Mouse (Mus musculus): Measurements from ENCODE around the gene Arhgef38.

DNA sequence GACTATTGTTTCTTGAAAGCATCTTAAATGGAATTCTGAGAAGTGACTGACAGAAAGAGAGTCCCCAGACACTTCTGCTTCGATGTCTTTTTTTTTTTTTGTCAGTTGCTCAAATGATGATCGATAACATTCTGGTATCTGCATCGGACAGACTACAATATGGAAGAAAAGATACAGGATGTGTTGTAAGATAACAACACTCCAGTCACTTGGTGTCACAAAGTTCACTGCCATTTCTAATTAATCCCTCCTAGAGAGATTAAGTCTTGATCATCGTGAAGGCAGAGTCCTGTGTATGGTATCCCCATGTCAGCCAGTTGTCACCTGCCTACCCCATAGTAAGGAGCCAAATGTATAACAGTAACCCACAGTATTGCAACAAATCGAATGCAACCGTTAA is 83.1 kb downstream of the Arhgef38 start:
- TF ChIP-seq POLR2A (IDR thresholded peaks at IDR 0.05; ENCODE audit: borderline replicate concordance, extremely low read depth, low read depth, low read length) (no peak), CTCF (IDR thresholded peaks at IDR 0.05; ENCODE audit: insufficient read depth, low read length) (no peak)
